Mouse (Mus musculus): ENCODE results near the gene Pcnx. TPM values are rescaled to one million over a fixed set of nuclear protein-coding genes. Genes with fewer than 3 reads are reported as not detected.

Gene Pcnx
- total RNA-seq, 2 experiments from 2014 or later = 93.8 to 110 TPM

DNA sequence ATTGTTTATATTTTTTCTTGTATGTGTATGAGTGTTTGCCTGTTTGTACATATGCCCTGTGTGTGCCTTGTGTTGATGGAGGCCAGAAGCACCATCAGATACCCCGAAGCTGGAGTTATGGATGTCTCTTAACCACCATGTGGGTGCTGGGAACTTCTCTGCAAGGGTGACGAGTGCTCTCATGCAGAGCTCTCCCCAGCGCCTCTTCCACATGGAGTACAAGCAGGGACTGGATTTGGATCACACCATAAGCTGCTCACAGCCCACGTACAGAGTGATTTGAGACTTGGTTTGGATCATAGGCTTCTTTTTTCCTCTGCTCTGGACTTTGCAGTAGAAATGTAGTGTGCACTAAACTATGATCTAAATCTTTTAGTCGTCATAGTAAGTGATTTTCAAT, 34.5 kb downstream of the Pcnx start:
- DNase-seq (ENCODE audit: extremely low spot score in 1 of 2, low spot score in 1 of 2) = no peak

DNA sequence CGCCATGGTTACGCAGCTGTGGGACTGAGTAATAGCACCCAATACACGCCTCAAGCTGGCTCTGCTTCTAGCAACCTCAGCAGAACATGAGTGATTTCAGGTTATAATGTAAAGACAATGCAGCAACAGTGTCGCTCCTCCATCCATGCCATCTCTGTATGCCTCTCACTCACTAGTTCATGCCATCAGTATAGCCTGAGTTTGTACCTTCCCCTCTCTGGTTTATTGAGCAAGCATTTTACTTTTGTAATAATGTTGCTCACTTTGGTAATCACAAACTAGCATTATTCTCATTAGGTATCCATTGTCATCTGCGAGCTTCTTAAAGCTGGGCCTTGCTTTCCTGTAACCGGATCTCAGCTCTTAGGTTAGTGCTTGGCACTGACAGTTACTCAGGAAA, 36.2 kb downstream of the Pcnx start:
- no peak for DNase-seq (ENCODE audit: extremely low spot score in 1 of 2, low spot score in 1 of 2)

DNA sequence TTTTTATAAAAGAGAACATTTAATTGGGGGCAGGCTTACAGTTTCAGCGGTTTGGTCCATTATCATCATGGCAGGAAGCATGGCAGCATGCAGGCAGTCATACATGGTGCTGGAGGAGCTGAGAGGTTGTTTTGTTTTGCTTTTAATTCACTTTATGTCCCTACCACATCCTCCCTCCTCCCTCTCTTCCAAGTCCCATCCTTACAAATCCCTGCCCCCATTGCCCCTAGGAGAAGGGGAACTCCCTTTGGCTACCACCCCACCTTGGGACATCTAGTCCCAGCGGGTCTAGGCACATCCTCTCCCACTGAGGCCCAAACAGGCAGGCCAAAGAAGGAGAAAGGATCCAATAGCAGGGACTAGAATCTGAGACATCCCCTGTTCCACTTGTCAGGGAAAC, 44.6 kb downstream of the Pcnx start:
- DNase-seq (ENCODE audit: extremely low spot score in 1 of 2, low spot score in 1 of 2) = no peak

DNA sequence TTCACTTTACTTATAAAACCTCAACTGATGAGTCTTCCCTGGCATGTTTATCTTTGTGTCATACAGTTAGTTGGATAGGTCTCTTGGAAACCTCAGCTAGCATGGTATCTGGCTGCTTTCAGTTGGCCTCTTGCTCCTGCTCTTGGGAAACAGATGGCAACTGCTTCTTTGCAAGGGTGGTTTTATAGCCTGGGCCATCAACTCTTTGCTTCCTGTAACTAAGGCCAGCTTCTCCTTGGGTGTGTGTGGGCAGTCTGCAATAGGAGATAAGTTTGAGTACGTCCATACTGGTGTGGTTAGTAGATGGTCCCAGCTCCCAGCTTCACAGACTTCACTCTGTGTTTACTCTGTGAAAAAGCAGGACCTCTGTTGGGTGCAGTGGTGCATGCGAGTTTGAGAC, 46.0 kb downstream of the Pcnx start:
- DNase-seq (ENCODE audit: extremely low spot score in 1 of 2, low spot score in 1 of 2) = no peak

DNA sequence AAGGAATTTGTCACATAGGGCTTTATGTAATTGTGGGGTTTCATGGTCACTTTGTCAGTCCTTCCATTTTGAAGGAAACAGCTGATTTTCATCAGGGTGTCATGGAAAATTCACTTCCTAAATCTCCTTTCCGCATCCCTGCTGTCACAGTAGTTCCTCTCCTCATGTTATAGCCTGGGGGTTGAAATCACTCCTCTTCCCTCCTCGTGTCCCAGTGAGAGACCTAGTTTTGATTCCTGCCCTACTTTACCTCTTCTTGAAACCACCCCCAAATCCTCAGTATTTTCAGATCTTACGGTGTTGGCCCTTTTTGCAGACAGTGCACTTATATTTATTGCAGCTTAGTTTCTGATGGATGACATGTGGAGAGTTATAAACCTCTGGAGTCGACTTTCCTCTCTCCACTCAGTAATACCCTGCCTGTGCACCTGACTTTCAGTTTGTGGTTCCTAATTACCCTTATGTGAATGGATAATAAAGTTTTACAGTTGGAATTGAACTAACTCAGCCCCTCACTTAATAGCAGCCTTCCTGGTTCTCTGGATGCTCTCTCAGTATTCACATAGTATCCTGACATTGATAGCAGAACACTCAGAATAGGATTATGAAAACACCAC, 48.0 kb downstream of the Pcnx start:
- DNase-seq (ENCODE audit: extremely low spot score in 1 of 2, low spot score in 1 of 2) = no peak

DNA sequence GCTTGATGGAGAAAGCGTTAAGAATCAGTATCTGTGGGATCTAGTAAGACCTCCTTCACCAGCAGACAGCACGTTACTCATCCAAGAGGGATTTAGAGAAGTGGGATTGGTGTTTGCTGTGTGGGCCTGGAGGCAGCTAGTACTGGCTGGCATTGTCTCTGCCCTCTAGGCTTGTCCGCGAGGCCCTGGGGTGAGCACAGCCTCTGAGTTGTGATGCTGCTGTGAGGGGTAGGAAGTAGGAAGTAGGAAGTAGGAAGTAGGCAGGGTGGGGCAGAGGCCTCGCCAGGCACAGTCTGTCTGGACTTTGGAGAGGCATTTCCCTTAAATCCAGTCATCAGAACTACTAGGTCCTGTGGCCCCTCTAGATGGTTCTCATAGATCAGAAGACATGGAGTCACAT, 50.6 kb downstream of the Pcnx start:
- no peak for DNase-seq (ENCODE audit: extremely low spot score in 1 of 2, low spot score in 1 of 2)

DNA sequence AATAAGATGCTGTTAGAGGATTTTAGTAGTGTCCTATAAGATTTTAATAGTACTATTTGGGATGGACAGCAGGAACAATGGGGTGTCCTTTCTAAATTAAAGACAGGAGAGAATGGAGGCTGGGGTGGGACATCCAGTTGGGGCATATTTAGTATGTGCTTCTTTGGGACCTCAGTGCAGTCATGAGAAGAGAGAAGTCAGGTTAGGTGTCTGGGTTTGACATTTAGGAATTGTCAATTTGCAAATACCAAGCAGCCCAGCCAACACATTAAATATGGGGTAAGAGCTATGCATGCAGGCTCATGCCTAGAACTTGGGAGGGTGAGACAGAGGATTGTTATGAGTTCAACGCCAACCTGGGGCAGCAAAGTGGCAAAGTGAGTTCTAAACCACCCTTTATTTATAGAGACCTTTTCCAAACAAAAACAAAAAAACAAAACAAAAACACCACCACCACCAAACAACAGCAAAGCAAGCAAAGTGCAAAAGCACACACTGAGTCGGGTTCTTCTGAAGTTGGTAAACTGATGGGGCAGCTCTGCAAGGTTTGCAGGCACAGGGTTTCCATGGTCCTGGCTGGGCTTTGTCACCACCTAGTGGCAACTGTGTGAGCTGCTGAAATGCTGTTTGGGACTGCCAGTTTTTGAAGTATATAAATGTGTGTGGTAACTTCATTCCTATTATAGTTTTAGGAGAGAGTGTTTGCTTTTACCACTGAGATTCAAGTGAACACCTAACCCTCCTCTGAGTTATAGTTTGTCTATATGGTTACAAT, 55.5 kb downstream of the Pcnx start:
- DNase-seq (ENCODE audit: extremely low spot score in 1 of 2, low spot score in 1 of 2) = peak; percentile 47 to 80

DNA sequence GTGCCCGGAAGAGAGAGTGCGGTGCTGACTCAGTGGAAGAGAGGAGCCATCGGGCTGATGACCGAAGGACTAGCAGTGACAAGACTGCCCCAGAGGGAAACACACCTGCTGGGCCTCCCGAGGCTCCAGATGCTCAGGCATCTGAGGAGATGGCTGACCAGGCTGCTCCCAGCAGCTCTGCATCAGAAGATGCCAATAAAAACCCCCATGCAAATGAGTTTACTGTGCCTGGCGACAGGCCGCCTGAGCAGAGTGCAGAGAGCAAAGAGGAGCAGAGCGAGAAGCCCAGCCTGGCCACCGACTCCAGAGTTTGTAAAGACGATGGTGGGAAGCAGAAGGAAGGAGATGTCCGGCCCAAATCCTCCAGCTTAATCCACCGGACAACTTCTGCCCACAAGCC, 58.5 kb downstream of the Pcnx start:
- no peak for DNase-seq (ENCODE audit: extremely low spot score in 1 of 2, low spot score in 1 of 2)

DNA sequence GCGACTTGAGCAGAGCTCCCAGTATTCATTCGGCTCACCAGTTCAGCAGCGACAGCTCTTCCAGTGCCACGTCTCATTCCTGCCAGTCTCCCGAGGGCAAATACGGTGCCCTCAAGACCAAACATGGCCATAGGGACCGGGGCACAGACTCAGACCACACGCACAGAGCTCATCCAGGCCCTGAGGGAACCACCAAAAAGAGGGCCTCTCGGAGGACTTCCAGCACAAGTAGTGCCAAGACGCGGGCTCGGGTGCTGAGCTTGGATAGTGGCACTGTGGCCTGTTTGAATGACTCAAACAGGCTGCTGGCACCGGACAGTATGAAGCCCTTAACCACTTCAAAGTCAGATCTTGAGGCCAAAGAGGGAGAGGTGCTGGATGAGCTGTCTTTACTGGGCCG, 59.1 kb downstream of the Pcnx start:
- DNase-seq (ENCODE audit: extremely low spot score in 1 of 2, low spot score in 1 of 2) = no peak

DNA sequence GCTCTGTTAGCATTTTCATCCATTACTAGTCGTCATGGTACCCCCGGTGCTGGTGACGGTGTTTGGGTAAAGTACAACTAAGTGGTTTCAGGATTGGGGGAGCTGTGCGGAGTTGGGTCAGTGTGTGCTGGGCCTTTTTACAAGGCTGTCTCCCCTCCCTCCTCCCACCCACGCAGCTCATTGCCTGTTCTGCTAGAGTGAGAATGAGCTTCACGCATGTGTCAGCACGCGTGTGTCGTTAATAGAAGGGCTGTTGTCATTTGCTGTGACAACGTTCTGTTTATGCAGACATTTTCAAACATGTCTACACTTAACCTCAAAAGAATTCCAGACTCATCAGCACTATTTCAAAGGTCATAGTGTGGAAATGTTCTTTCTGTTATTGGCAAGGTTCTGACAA, 60.2 kb downstream of the Pcnx start:
- DNase-seq (ENCODE audit: extremely low spot score in 1 of 2, low spot score in 1 of 2) = no peak

DNA sequence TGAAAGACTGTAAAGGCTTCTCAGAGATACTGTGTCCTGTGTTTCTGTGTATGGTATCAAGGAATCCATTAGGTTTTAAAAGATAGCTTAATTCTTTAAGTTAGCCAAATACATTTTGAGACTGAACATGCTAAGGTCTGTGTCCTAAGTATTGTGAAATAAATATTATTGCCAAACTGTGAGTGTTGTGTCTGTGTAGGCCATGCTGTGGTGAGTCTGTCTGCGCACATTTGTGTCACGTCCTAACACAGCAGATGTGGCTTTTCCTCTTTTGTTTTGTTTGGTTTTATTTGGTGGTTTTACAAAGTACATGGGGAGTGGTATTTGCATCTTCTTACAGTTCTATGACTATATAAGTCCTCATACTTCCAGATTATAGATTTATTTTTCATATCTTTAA, 60.8 kb downstream of the Pcnx start:
- no peak for DNase-seq (ENCODE audit: extremely low spot score in 1 of 2, low spot score in 1 of 2)

DNA sequence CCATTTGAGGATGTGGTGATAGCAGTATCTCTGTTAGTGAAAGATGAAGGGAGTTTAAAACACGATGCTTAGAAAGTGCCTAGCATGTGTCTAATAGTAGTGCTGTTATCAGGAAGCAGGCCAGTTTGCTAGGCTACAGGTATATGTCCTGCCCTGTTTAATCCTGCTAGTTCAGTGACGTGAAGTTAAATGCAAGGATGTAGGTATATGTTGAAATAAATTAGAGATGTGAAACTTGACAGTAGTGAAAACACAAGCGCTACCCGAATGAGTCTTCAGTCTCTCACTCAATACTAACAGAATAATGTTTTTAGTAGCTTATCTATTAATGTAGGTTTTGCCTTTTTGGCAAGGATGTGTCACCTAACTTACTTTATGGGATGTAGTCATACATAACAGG, 62.0 kb downstream of the Pcnx start:
- DNase-seq (ENCODE audit: extremely low spot score in 1 of 2, low spot score in 1 of 2) = no peak

DNA sequence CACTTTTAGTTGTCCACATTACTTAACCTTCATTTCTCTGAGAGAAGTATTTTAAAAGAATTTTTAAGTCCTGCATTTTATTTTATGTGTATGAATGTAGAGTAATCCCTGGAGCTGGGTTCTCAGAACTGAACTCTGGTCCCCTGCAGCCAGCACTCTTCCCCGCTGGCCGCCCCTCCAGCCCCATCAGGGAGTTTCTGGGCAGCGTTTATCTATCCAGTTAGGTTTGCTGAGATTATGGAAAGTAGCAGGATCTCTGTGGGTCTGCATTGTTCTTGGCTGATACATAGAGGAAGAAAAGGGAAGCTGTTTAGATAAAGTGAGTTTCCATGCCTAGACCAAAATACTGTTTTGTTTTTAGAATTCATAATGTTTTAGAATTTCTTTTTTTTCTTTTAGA, 63.0 kb downstream of the Pcnx start:
- DNase-seq (ENCODE audit: extremely low spot score in 1 of 2, low spot score in 1 of 2) = no peak

DNA sequence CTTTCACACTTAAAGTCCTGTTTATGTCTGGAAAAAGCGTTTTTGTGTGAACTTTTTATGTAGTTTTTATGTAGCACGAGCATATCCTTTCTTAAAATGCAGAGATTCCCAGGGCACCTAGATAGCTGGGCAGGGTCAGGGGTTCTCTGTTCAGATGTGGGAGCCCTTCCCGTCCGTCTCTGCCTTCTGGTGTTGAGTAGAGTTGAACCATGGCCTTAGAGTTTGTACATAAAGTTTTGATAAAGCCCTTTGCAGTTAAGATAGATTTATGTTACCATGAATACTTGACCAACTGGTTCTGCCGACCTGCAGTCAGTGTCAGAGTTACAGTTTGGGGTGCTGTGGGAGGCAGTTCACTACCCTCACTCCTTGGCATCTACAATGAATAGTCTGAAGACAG, 67.3 kb downstream of the Pcnx start:
- DNase-seq (ENCODE audit: extremely low spot score in 1 of 2, low spot score in 1 of 2) = no peak

DNA sequence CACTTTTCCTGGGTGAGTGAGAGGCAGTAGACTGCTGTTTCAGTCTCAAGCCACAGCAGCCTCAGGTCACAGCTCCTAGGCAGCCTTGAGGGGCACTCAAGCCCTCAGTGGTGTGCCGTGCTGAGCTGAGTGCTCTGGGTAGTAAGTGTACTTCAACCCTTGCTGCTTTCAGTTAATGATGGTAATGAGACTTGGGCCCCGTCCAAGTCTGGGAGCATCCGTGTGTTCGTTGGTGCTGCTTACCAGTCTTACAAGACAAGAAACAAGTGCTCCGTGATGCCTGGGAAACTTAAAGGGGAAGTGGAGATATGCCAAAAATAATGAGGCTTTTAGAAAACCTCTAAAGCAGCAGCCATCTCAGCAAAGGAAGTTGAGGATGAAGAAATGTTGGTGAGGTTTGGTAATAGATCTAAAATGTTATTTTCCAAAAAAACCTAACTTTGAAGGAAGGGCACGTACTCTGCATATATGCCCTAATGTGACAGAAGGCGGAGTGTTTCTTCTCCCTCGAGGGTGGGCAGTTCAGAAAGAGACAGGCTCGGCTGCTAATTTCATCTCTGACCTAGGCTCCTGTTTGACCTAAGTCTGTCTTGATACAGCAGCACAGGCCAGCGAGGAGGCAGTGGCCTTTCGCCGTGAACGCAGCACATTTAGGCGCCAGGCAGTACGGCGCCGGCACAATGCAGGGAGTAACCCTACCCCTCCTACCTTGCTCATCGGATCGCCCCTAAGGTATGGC, 68.0 kb downstream of the Pcnx start:
- DNase-seq (ENCODE audit: extremely low spot score in 1 of 2, low spot score in 1 of 2) = no peak

DNA sequence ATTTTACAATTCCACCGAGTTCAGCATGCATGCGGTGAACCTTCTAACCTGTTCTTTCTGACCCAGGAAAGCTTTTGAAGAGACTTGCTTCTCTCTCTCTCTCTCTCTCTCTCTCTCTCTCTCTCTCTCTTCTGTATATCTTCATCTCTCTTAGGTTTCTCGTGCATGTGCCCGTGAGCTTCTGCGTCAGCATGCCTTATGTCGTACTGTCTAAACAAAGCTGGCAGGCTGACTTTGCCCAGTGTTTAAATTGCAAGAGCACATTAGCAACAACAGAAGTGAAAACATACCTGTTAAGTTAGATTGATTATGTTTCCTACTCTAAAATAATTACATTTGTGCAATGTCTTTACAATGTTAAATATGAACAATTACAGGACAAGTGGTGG, 68.6 kb downstream of the Pcnx start:
- no peak for DNase-seq (ENCODE audit: extremely low spot score in 1 of 2, low spot score in 1 of 2)

DNA sequence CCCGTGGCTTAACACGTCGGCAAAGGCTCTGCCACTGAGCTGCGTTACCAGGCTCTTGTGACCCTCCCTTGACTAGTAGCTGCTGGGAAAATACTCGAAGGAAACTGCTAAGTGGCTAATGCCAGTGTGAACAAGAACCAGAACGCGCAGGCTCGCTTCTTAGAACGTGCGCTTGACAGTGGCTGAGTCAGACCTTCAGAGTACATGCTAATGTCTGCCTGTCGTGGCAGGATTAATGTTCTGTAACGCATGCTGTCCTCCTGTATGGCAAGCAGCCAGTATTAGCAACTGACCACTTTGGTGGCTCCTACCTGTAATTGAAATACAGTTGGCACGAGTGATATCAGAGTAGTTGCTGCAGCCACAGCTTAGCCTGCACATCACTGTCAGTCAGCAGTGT, 72.2 kb downstream of the Pcnx start:
- no peak for DNase-seq (ENCODE audit: extremely low spot score in 1 of 2, low spot score in 1 of 2)

DNA sequence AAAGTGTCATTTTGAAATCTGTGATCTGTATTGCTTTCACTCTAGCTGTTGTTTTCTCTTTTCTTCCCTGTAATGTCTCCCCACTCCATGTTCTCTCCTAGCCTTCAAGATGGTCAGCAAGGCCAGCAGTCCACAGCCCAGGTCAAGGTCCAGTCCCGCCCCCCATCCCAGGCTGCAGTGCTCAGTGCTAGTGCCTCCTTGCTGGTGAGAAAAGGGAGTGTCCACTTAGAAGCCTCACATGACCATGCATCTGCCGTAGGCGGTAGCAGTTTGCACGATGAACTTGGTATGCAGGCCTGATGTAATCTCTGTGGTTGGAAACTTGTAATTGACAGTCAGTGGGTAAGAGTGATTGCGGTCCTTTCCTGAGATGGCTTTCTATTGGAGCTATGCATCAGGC, 73.6 kb downstream of the Pcnx start:
- no peak for DNase-seq (ENCODE audit: extremely low spot score in 1 of 2, low spot score in 1 of 2)

DNA sequence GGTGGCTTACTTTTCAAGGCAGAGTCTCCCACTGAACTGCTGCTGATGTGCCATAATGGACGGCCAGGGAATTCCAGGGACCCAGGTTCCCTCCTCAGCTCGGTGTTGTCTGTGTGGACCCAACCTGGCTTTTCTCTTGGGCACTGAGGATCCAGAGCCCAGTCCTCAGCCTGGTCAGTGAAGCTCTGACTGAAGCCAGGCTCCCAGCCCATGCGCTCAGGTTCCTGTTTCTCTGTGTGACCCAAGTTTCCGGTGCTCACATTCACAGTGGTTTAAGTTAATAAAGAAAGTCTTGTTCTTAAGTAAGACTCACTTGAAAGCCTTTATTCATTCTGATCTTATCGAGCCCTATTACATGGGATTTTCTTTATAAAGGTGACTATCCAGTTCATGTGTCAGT, 74.7 kb downstream of the Pcnx start:
- DNase-seq (ENCODE audit: extremely low spot score in 1 of 2, low spot score in 1 of 2) = no peak

DNA sequence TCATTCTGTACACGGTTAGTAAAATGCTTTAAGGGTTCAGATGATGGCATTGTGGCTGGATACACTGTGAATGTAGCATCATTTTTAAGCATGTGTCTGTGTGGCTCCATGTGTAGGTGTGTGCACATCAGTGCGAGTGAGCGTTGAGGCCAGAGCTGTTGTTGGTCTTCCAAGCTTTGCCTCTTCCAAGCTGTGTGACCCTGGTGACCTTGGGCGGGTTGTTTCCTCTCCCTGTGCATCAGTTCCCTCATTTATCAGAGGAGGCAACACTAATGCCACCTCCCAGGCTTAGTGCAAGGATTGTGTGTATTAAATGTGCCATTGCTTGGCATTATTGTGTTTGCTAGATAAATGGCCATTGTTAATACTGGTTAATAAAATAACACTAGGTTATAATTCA, 76.2 kb downstream of the Pcnx start:
- DNase-seq (ENCODE audit: extremely low spot score in 1 of 2, low spot score in 1 of 2) = no peak

DNA sequence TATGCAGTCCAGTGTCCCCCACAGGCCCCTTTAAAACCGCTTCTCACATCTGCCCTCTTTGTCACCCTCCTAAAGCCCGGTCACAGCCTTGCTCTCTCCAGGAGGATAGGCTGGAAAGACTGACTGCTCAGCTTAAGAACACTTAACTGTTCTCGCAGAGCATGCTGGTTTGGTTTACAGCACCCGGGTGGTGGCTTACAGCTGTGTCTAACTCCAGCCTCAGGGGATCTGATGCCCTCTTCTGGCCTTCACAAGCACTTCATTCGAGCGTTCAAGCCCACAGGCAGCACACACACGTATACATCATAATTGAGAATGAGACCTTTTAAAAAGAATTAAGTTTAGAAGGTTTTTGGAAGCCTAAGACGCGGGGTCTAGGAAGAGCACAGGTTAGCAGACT, 81.4 kb downstream of the Pcnx start:
- no peak for DNase-seq (ENCODE audit: extremely low spot score in 1 of 2, low spot score in 1 of 2)

Measured in layer of hippocampus, postnatal 25 days (tissue).